ENCODE assay signal across 28 mouse cellular contexts in genomic region chr10:53698531-53698930, GRCm38 (mm10). TPM values are rescaled to one million over a fixed set of nuclear protein-coding genes. Genes with fewer than 3 reads are reported as not detected.
"Had no signal": no experiment of that assay in that cellular context is flagged by ENCODE, and none has a peak within 500 bp of the region (broad histone marks: within the 10 kb centered on the region; RNA-seq: fewer than 3 reads in every experiment).

No protein-coding gene starts in this region.

- H3K4me2 ChIP-seq: embryonic facial prominence, embryonic 12.5 days; embryonic facial prominence, embryonic 13.5 days; embryonic facial prominence, embryonic 15.5 days; forebrain, embryonic 12.5 days; forebrain, embryonic 13.5 days; forebrain, embryonic 15.5 days had no signal

- H3K4me3 ChIP-seq: embryonic facial prominence, embryonic 10.5 days; embryonic facial prominence, embryonic 12.5 days; embryonic facial prominence, embryonic 13.5 days; embryonic facial prominence, embryonic 15.5 days; erythroblast, embryonic 14.5 days; forebrain, embryonic 10.5 days; forebrain, embryonic 12.5 days; forebrain, embryonic 13.5 days; forebrain, embryonic 15.5 days; gastrocnemius, adult 2 months; heart, adult 2 months had no signal

- ATAC-seq: forebrain, embryonic 13.5 days; forebrain, embryonic 14.5 days; forebrain, embryonic 15.5 days; forebrain, embryonic 16.5 days; forebrain, postnatal 0 days had no signal

- H3K36me3 ChIP-seq: embryonic facial prominence, embryonic 10.5 days; embryonic facial prominence, embryonic 12.5 days; embryonic facial prominence, embryonic 13.5 days; embryonic facial prominence, embryonic 15.5 days; forebrain, embryonic 10.5 days; forebrain, embryonic 12.5 days; forebrain, embryonic 15.5 days had no signal

- H3K27me3 ChIP-seq: embryonic facial prominence, embryonic 12.5 days; embryonic facial prominence, embryonic 13.5 days; embryonic facial prominence, embryonic 15.5 days; forebrain, embryonic 12.5 days; forebrain, embryonic 13.5 days; forebrain, embryonic 15.5 days had no signal

- H3K9me3 ChIP-seq: embryonic facial prominence, embryonic 10.5 days; embryonic facial prominence, embryonic 13.5 days; embryonic facial prominence, embryonic 15.5 days; forebrain, embryonic 12.5 days; forebrain, embryonic 13.5 days; forebrain, embryonic 15.5 days had no signal

- H3K9ac ChIP-seq: embryonic facial prominence, embryonic 12.5 days; embryonic facial prominence, embryonic 13.5 days; embryonic facial prominence, embryonic 15.5 days; forebrain, embryonic 12.5 days; forebrain, embryonic 13.5 days; forebrain, embryonic 15.5 days; forebrain, postnatal 0 days had no signal

- DNase-seq: cerebellum, adult 2 months; cerebellum, adult 8-10 months; cerebellum, adult 9-10 months; cerebellum, adult 9-11 months; cerebellum, postnatal 10 days; cerebellum, postnatal 14 days; cerebellum, postnatal 25 days; cerebellum, postnatal 36 days; embryo, embryonic 11 days; forebrain, postnatal 0 days; gastrocnemius, adult 2 months; gastrocnemius, postnatal 10 days; gastrocnemius, postnatal 14 days; gastrocnemius, postnatal 25 days; gastrocnemius, postnatal 36 days; heart, adult 18-20 months; heart, adult 2 months had no signal

- H3K27ac ChIP-seq: embryonic facial prominence, embryonic 10.5 days; embryonic facial prominence, embryonic 12.5 days; embryonic facial prominence, embryonic 13.5 days; embryonic facial prominence, embryonic 15.5 days; forebrain, embryonic 10.5 days; forebrain, embryonic 12.5 days; forebrain, embryonic 13.5 days; forebrain, embryonic 15.5 days; gastrocnemius, adult 2 months; heart, adult 2 months had no signal

- H3K4me1 ChIP-seq: embryonic facial prominence, embryonic 10.5 days; embryonic facial prominence, embryonic 12.5 days; embryonic facial prominence, embryonic 13.5 days; embryonic facial prominence, embryonic 15.5 days; forebrain, embryonic 10.5 days; forebrain, embryonic 12.5 days; forebrain, embryonic 13.5 days; forebrain, embryonic 15.5 days had no signal

RNA-seq across cellular contexts. Expression of gene Fam184a, which starts 52.4 kb away (rescaled TPM):
- polyA plus RNA-seq: erythroblast, embryonic 14.5 days had no signal
